30 mouse cellular contexts compared by ENCODE assay signal in genomic region chr3:142913295-142913694, GRCm38 (mm10).
"Had no signal": no experiment of that assay in that cellular context is flagged by ENCODE, and none has a peak within 500 bp of the region (broad histone marks: within the 10 kb centered on the region; RNA-seq: fewer than 3 reads in every experiment).

No protein-coding gene starts in this region.

- H3K27ac ChIP-seq: left cerebral cortex, adult 2 months; limb, embryonic 10.5 days; limb, embryonic 12.5 days; limb, embryonic 13.5 days; limb, embryonic 15.5 days; liver, embryonic 12.5 days; liver, embryonic 13.5 days; liver, embryonic 14.5 days; liver, embryonic 15.5 days; lung, embryonic 15.5 days; macrophage; midbrain, embryonic 10.5 days; midbrain, embryonic 12.5 days; midbrain, embryonic 13.5 days; midbrain, embryonic 15.5 days had no signal

- ATAC-seq: liver, embryonic 12.5 days; liver, postnatal 0 days; lung, postnatal 0 days; midbrain, embryonic 13.5 days; midbrain, embryonic 15.5 days; midbrain, embryonic 16.5 days had no signal

- H3K4me3 ChIP-seq: left cerebral cortex, adult 2 months; limb, embryonic 10.5 days; limb, embryonic 12.5 days; limb, embryonic 13.5 days; limb, embryonic 15.5 days; liver, embryonic 12.5 days; liver, embryonic 13.5 days; liver, embryonic 15.5 days; lung, embryonic 15.5 days; megakaryocyte, embryonic 14.5 days; midbrain, embryonic 10.5 days; midbrain, embryonic 12.5 days; midbrain, embryonic 13.5 days; midbrain, embryonic 15.5 days; myocyte had no signal

- H3K9ac ChIP-seq: limb, embryonic 12.5 days; limb, embryonic 13.5 days; limb, embryonic 15.5 days; liver, embryonic 12.5 days; liver, embryonic 13.5 days; liver, embryonic 14.5 days; liver, embryonic 15.5 days; liver, postnatal 0 days; lung, embryonic 14.5 days; lung, embryonic 15.5 days; midbrain, embryonic 12.5 days; midbrain, embryonic 13.5 days; midbrain, embryonic 15.5 days had no signal

- H3K4me1 ChIP-seq: limb, embryonic 10.5 days; limb, embryonic 12.5 days; limb, embryonic 13.5 days; limb, embryonic 15.5 days; liver, embryonic 12.5 days; liver, embryonic 13.5 days; liver, embryonic 15.5 days; lung, embryonic 15.5 days; megakaryocyte, embryonic 14.5 days; midbrain, embryonic 10.5 days; midbrain, embryonic 12.5 days; midbrain, embryonic 13.5 days; midbrain, embryonic 15.5 days had no signal

- H3K9me3 ChIP-seq: limb, embryonic 10.5 days; limb, embryonic 12.5 days; limb, embryonic 13.5 days; limb, embryonic 15.5 days; liver, embryonic 12.5 days; liver, embryonic 13.5 days; liver, embryonic 15.5 days; lung, embryonic 15.5 days; megakaryocyte, embryonic 14.5 days; midbrain, embryonic 10.5 days; midbrain, embryonic 12.5 days; midbrain, embryonic 13.5 days; midbrain, embryonic 15.5 days had no signal

- H3K27me3 ChIP-seq: limb, embryonic 12.5 days; limb, embryonic 13.5 days; limb, embryonic 15.5 days; liver, embryonic 12.5 days; liver, embryonic 13.5 days; liver, embryonic 15.5 days; lung, embryonic 15.5 days; megakaryocyte, embryonic 14.5 days; midbrain, embryonic 12.5 days; midbrain, embryonic 13.5 days; midbrain, embryonic 15.5 days had no signal

- H3K36me3 ChIP-seq: limb, embryonic 10.5 days; limb, embryonic 12.5 days; limb, embryonic 13.5 days; limb, embryonic 15.5 days; liver, embryonic 12.5 days; liver, embryonic 13.5 days; liver, embryonic 15.5 days; lung, embryonic 15.5 days; midbrain, embryonic 10.5 days; midbrain, embryonic 12.5 days; midbrain, embryonic 13.5 days; midbrain, embryonic 15.5 days had no signal

- DNase-seq: left cerebral cortex, postnatal 4 days; liver; liver, embryonic 13.5 days; liver, postnatal 0 days; lung, adult 18-20 months; lung, adult 2 months; lung, embryonic 14.5 days; lung, postnatal 10 days; lung, postnatal 14 days; lung, postnatal 36 days; lung, postnatal 4 days; midbrain, embryonic 14.5 days had no signal
